Mouse (Mus musculus) stomach, postnatal 0 days (tissue): ENCODE results near the gene Tyrobp. TPM values are rescaled to one million over a fixed set of nuclear protein-coding genes. Genes with fewer than 3 reads are reported as not detected.

Experiments used
- ATAC-seq: fragments of 200-750 bp; cut with Nextera tagmentation; 2 replicates; pipeline ENCODE4 v1.8.0; 2017; ENCODE audit not compliant: low FRiP score, low TSS enrichment
- DNase-seq: peaks from one replicate; pipeline ENCODE4 v3.0.0-alpha.2; 2016; ENCODE audit warnings: low spot score
- H3K27ac ChIP-seq: fragments of 300-500 bp; sonication (generic); replicated peaks from 2 replicates; pipeline ENCODE4 v1.5.1; 2014; ENCODE audit warnings: mild to moderate bottlenecking, control low read depth
- H3K27me3 ChIP-seq: fragments of 300-500 bp; sonication (generic); 2 replicates; pipeline ENCODE4 v1.6.1; 2014; ENCODE audit warnings: low read length; ENCODE audit not compliant: control insufficient read depth, insufficient read depth
- H3K36me3 ChIP-seq: fragments of 300-500 bp; sonication (generic); 2 replicates; pipeline ENCODE4 v1.6.1; 2014; ENCODE audit warnings: low read length, mixed read lengths; ENCODE audit not compliant: control insufficient read depth, insufficient read depth
- H3K4me1 ChIP-seq: fragments of 300-500 bp; sonication (generic); replicated peaks from 2 replicates; pipeline ENCODE4 v1.6.1; 2014; ENCODE audit warnings: antibody characterized with exemption; ENCODE audit not compliant: control insufficient read depth, insufficient read depth
- H3K4me2 ChIP-seq: fragments of 300-500 bp; sonication (generic); replicated peaks from 2 replicates; pipeline ENCODE4 v1.6.1; 2014; ENCODE audit warnings: low read depth, mild to moderate bottlenecking, control low read depth, moderate library complexity
- H3K4me3 ChIP-seq: fragments of 300-500 bp; sonication (generic); 2 replicates; pipeline ENCODE4 v1.5.1; 2014; ENCODE audit warnings: low read depth, low read length, control low read depth
- H3K9ac ChIP-seq: fragments of 300-500 bp; sonication (generic); 2 replicates; pipeline ENCODE4 v1.6.1; 2014; ENCODE audit warnings: mild to moderate bottlenecking, low read length, control low read depth, mixed read lengths
- H3K9me3 ChIP-seq: fragments of 300-500 bp; sonication (generic); 2 replicates; pipeline ENCODE4 v1.6.1; 2016; ENCODE audit warnings: low read length; ENCODE audit not compliant: control insufficient read depth
- CTCF ChIP-seq: IDR thresholded peaks from 2 replicates; pipeline ENCODE4 v1.5.1; 2016; ENCODE audit warnings: antibody characterized with exemption, low read depth, mild to moderate bottlenecking, moderate library complexity
- EP300 ChIP-seq: optimal IDR thresholded peaks from 2 replicates; pipeline ENCODE3; 2016; ENCODE audit warnings: antibody characterized with exemption
- WGBS: fragments of 180-500 bp; shearing (Covaris S2); extraction: QIAGEN DNeasy Blood & Tissue Kit; methylation state at CpG from one replicate; pipeline ENCODE4 v1.1.7; 2014; 5-methylcytosine and 5-hydroxymethylcytosine counted together
- polyA plus RNA-seq: library from polyadenylated mRNA; unstranded; fragments of >200 nt; fragmentation: Nextera tagmentation; extraction: Ambion mirVana; gene quantifications from 2 replicates; pipeline ENCODE4 v1.2.1, GENCODE M21; 2015

Gene Tyrobp
- polyA plus RNA-seq, 1 experiment from 2014 or later: 71.0 TPM

DNA sequence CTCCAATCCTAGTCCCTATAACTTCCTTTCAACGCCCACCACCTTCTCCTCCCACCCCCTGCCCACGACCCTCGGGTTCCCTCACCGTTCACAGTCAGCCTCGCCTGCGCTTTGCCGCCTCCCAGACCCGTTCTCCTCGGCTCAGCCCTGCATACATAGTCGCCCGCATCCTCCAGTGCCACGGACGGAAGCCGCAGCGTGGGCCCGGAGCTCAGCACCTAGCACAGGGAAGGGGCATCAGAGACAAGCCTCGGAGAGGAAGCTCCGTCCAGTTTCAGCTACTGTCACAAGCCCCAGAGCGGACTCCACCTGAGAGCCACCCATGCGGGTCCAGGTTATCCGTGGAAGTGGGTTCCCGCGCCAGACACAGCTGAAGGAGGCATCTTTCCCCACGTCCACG is 39.8 kb downstream of the Tyrobp start:
- Histone ChIP-seq H3K4me1 (0 out of 2 replicates have a peak, but pooled peaks cover 2% of the 10 kb centered on the region), H3K36me3 (no peaks in the 10 kb centered on the region), H3K9me3 (no peaks in the 10 kb centered on the region), H3K27ac (no peak overlapping the region), H3K27me3 (peaks cover 18% of the 10 kb centered on the region), H3K9ac (no peak overlapping the region), H3K4me2 (no peak overlapping the region), H3K4me3 (no peak overlapping the region)
- no peak for TF ChIP-seq CTCF
- TF ChIP-seq EP300: no peak
- 21% methylated on average over 25 of the region's 25 CpGs for WGBS
- DNase-seq (no peak), ATAC-seq (no peak)

DNA sequence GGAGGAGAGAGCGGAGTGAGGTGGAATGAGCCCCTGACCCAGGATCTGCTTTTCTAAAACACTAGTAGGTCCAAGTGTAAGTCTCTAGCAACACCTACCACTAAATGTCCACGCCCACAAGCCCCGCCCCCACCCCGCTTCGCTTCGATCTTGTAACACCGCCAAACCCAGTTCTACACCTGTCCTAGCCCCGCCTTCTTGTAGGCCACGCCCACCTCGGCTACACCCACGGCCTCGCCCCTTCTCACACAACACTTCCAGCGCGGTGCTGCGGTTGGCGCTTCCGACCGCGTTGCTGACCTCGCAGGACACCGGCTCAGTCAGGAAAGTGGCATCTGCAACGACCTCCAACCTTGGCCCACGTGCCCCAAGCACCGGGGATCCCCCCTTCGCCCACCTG is 40.2 kb downstream of the Tyrobp start:
- TF ChIP-seq EP300 (no peak), CTCF (no peak)
- no peak overlapping the region for H3K4me3 ChIP-seq
- peak overlapping the region; percentile 11; the same call in 1 of the 2 replicates for H3K4me2 ChIP-seq
- 1% methylated on average over 25 of the region's 25 CpGs for WGBS
- no peaks in the 10 kb centered on the region for H3K36me3 ChIP-seq
- DNase-seq: peak; percentile 89
- H3K27me3 ChIP-seq: peaks cover 18% of the 10 kb centered on the region
- H3K4me1 ChIP-seq: 0 out of 2 replicates have a peak, but pooled peaks cover 2% of the 10 kb centered on the region
- H3K27ac ChIP-seq: no peak overlapping the region
- no peaks in the 10 kb centered on the region for H3K9me3 ChIP-seq
- ATAC-seq: peak; percentile 79
- H3K9ac ChIP-seq: 0 out of 2 replicates have a peak overlapping the region, but pooled peaks have one; percentile 13

DNA sequence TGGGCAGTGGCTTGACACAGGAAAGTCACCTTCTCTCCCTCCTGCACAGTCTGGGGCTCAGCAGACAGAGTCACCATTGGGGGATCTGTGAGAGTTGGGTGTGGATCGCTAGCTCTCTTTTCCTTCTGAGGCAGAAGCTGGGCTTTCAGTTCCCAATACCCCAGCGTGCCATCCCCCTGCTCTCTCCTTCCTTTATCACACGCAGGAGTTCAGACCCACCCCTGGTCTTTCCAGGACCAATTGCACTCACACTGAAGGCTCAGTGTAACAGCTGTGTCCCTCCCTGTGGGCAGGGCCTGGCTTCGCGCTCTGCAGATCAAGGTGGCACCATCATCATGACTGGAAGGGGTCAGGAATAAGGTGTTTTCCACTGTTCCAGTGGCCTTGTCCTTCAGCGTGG is 40.7 kb downstream of the Tyrobp start:
- Histone ChIP-seq H3K4me2 (0 out of 2 replicates have a peak overlapping the region, but pooled peaks have one; percentile 11), H3K9ac (no peak overlapping the region), H3K9me3 (no peaks in the 10 kb centered on the region), H3K4me1 (0 out of 2 replicates have a peak, but pooled peaks cover 2% of the 10 kb centered on the region), H3K4me3 (no peak overlapping the region), H3K27ac (no peak overlapping the region), H3K36me3 (no peaks in the 10 kb centered on the region), H3K27me3 (peaks cover 18% of the 10 kb centered on the region)
- TF ChIP-seq CTCF (no peak), EP300 (no peak)
- no peak for ATAC-seq
- DNase-seq: no peak
- 13% methylated on average over 6 of the region's 6 CpGs for WGBS

DNA sequence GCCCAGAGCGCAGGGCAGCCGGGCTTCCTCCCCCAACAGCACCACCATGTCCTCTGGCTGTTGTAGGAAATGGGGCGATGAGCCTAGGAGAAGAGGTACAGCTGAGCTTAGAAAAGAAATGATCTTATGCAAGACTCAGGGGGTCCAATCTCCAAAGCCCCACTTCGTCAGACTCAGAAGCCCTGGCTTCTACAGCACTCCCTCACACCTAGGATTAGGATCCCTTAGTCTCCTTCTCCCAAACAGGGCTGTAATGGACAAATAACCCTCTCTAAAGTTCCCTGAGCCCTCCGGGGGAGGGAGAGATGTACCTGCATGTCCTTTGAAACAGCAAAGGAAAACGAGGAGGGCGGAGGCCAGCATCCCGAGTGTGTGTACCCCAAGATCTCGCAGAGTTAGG is 42.9 kb downstream of the Tyrobp start:
- TF ChIP-seq EP300 (no peak), CTCF (no peak)

DNA sequence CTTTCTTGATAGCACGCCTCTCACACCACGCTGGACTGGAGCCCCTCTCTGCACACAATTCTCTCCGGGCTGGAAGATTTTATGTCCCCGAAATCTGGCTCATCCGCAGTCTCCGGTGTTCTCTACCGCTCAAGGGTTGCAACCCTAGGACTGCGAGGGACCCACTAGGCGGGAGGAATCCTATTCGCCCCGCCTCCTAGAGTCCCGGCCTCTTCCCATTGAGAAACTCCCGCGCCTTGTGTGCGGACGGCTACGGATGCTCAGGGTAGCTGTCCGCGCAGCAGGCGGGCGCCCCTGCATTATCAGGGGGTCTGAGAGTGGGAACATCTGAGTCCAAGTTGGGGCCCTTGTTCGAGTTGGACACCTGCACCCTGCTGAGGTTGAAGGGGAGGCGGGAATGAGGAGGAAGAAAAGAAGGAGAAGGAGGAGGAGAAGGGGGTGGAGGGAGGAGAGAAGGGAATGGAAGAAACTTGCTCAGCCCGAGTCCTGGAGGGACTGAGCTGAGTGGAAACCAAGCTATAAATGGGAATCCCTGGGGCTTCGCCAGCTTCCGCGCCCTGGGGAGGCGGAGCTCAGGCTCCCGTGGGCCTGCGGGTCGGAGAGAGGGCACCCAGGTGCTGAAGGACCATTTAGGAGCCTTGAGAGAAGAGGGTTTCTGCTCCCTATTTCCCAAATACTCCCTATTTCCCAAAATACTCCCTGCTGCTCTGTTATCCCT is 43.5 kb downstream of the Tyrobp start:
- H3K27me3 ChIP-seq: peaks cover 23% of the 10 kb centered on the region
- no peaks in the 10 kb centered on the region for H3K36me3 ChIP-seq
- DNase-seq (no peak), ATAC-seq (no peak)
- H3K27ac ChIP-seq: no peak overlapping the region
- H3K4me2 ChIP-seq: peak overlapping the region; percentile 34
- no peaks in the 10 kb centered on the region for H3K9me3 ChIP-seq
- H3K4me3 ChIP-seq: peak overlapping the region; percentile 6; the same call in 1 of the 2 replicates
- TF ChIP-seq EP300 (no peak), CTCF (no peak)
- under 1% methylated on average over 31 of the region's 31 CpGs for WGBS
- 0 out of 2 replicates have a peak, but pooled peaks cover 2% of the 10 kb centered on the region for H3K4me1 ChIP-seq
- no peak overlapping the region for H3K9ac ChIP-seq

More for the DNA sequence above, 42.9 kb downstream of the Tyrobp start:
- ATAC-seq (no peak), DNase-seq (no peak)
- H3K27ac ChIP-seq: no peak overlapping the region
- WGBS: 1% methylated on average over 9 of the region's 9 CpGs
- peaks cover 23% of the 10 kb centered on the region for H3K27me3 ChIP-seq
- H3K4me1 ChIP-seq: 0 out of 2 replicates have a peak, but pooled peaks cover 2% of the 10 kb centered on the region
- H3K36me3 ChIP-seq: no peaks in the 10 kb centered on the region
- no peak overlapping the region for H3K9ac ChIP-seq
- no peak overlapping the region; the same call in 1 of the 2 replicates for H3K4me2 ChIP-seq
- H3K4me3 ChIP-seq: 0 out of 2 replicates have a peak overlapping the region, but pooled peaks have one; percentile 6
- no peaks in the 10 kb centered on the region for H3K9me3 ChIP-seq
